Mouse (Mus musculus): ENCODE results near the gene Gm11168. TPM values are rescaled to one million over a fixed set of nuclear protein-coding genes. Genes with fewer than 3 reads are reported as not detected.
A peak's percentile ranks its signal among the peaks of the same experiment; 100 is the strongest.
"Not testable (repeated sequence)": the region's sequence is repeated elsewhere in the genome, so short reads cannot be mapped to it uniquely, and the experiment has no call there.

Gene Gm11168
- not detected in 2 replicates for polyA plus RNA-seq (2016; fragmentation: Nextera tagmentation; extraction: Ambion mirVana)

DNA sequence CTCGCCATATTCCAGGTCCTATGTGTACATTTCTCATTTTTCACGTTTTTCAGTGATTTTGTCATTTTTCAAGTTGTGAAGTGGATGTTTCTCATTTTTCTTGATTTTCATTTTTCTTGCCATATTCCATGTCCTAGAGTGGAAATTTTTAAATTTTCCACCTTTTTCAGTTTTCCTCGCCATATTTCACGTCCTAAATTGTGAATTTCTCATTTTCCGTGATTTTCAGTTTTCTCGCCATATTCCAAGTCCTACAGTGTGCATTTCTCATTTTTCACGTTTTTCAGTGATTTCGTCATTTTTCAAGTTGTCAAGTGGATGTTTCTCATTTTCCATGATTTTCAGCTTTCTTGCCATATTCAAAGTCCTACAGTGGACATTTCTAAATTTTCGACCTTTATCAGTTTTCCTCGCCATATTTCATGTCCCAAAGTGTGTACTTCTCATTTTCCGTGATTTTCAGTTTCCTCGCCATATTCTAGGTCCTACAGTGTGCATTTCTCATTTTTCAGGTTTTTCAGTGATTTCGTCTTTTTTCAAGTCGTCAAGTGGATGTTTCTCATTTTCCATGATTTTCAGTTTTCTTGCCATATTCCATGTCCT lies at the start of gene Gm11168:
Gene Gm11168, plus strand, starts transcription at position 553 of the 603 bp plus-strand sequence.
- DNase-seq (ENCODE audit: low spot score); H3K27ac ChIP-seq; H3K27me3 ChIP-seq (ENCODE audit: insufficient read depth, poor library complexity, severe bottlenecking); H3K9me3 ChIP-seq; H3K4me3 ChIP-seq; H3K36me3 ChIP-seq; H3K4me1 ChIP-seq (replicated peaks): not testable (repeated sequence)
- 71% methylated on average over 6 of the region's 14 CpGs for WGBS

DNA sequence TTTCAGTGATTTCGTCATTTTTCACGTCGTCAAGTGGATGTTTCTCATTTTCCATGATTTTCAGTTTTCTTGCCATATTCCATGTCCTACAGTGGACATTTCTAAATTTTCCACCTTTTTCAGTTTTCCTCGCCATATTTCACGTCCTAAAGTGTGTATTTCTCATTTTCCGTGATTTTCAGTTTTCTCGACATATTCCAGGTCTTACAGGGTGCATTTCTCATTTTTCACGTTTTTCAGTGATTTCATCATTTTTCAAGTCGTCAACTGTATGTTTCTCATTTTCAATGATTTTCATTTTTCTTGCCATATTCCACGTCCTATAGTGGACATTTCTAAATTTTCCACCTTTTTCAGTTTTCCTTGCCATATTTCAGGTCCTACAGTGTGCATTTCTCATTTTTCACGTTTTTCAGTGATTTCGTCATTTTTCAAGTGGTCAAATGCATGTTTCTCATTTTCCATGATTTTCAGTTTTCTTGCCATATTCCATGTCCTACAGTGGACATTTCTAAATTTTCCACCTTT lies 2.6 kb upstream of the Gm11168 start, which contains the start of gene Gm10722:
Gene Gm10722, plus strand, starts transcription at position 478 of the 528 bp plus-strand sequence.
- peak; percentile 37 for DNase-seq (ENCODE audit: low spot score)
- not testable (repeated sequence) for H3K27ac ChIP-seq; H3K27me3 ChIP-seq (ENCODE audit: insufficient read depth, poor library complexity, severe bottlenecking); H3K9me3 ChIP-seq; H3K36me3 ChIP-seq; H3K4me3 ChIP-seq; H3K4me1 ChIP-seq (replicated peaks)
- 74% methylated on average over 12 of the region's 12 CpGs for WGBS

DNA sequence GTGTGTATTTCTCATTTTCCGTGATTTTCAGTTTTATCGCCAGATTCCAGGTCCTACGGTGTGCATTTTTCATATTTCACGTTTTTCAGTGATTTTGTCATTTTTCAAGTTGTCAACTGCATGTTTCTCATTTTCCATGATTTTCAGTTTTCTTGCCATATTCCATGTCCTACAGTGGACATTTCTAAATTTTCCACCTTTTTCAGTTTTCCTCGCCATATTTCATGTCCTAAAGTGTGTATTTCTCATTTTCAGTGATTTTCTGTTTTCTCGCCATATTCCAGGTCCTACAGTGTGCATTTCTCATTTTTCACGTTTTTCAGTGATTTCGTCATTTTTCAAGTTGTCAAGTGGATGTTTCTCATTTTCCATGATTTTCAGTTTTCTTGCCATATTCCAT lies 2.1 kb upstream of the Gm11168 start:
- not testable (repeated sequence) for H3K4me3 ChIP-seq, H3K9me3 ChIP-seq

DNA sequence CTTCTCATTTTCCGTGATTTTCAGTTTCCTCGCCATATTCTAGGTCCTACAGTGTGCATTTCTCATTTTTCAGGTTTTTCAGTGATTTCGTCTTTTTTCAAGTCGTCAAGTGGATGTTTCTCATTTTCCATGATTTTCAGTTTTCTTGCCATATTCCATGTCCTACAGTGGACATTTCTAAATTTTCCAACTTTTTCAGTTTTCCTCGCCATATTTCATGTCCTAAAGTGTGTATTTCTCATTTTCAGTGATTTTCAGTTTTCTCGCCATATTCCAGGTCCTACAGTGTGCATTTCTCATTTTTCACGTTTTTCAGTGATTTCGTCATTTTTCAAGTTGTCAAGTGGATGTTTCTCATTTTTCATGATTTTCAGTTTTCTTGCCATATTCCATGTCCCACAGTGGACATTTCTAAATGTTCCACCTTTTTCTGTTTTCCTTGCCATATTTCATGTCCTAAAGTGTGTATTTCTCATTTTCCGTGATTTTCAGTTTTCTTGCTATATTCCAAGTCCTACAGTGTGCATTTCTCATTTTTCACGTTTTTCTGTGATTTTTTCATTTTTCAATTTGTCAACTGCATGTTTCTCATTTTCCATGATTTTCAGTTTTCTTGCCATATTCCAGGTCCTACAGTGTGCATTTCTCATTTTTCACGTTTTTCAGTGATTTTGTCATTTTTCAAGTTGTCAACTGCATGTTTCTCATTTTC lies 1.0 kb upstream of the Gm11168 start:
- not testable (repeated sequence) for H3K36me3 ChIP-seq; H3K4me1 ChIP-seq (replicated peaks); H3K9me3 ChIP-seq; H3K27me3 ChIP-seq (ENCODE audit: insufficient read depth, poor library complexity, severe bottlenecking); H3K4me3 ChIP-seq; H3K27ac ChIP-seq
- DNase-seq (ENCODE audit: low spot score), result peak; percentile 70
- 69% methylated on average over 9 of the region's 11 CpGs for WGBS

More for the DNA sequence above, 2.1 kb upstream of the Gm11168 start:
- 66% methylated on average over 8 of the region's 8 CpGs for WGBS
- H3K36me3 ChIP-seq; DNase-seq (ENCODE audit: low spot score); H3K27me3 ChIP-seq (ENCODE audit: insufficient read depth, poor library complexity, severe bottlenecking); H3K27ac ChIP-seq; H3K4me1 ChIP-seq (replicated peaks): not testable (repeated sequence)

DNA sequence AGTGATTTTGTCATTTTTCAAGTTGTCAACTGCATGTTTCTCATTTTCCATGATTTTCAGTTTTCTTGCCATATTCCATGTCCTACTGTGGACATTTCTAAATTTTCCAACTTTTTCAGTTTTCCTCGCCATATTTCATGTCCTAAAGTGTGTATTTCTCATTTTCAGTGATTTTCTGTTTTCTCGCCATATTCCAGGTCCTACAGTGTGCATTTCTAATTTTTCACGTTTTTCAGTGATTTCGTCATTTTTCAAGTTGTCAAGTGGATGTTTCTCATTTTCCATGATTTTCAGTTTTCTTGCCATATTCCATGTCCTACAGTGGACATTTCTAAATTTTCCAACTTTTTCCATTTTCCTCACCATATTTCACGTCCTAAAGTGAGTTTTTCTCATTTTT lies 3.0 kb downstream of the Gm11168 start:
- H3K27me3 ChIP-seq (ENCODE audit: insufficient read depth, poor library complexity, severe bottlenecking); H3K36me3 ChIP-seq; DNase-seq (ENCODE audit: low spot score); H3K4me3 ChIP-seq; H3K27ac ChIP-seq; H3K4me1 ChIP-seq (replicated peaks): not testable (repeated sequence)
- 83% methylated on average over 1 of the region's 5 CpGs for WGBS
- peaks cover 11% of the 10 kb centered on the region for H3K9me3 ChIP-seq

DNA sequence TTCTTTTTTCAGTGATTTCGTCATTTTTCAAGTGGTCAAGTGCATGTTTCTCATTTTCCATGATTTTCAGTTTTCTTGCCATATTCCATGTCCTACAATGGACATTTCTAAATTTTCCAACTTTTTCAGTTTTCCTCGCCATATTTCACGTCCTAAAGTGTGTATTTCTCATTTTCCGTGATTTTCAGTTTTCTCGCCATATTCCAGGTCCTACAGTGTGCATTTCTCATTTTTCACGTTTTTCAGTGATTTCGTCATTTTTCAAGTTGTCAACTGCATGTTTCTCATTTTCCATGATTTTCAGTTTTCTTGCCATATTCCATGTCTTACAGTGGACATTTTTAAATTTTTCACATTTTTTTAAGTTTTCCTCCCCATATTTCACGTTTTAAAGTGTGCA lies 3.5 kb downstream of the Gm11168 start:
- not testable (repeated sequence) for DNase-seq (ENCODE audit: low spot score); H3K36me3 ChIP-seq; H3K4me1 ChIP-seq (replicated peaks); H3K27ac ChIP-seq; H3K4me3 ChIP-seq; H3K27me3 ChIP-seq (ENCODE audit: insufficient read depth, poor library complexity, severe bottlenecking)
- peaks cover 11% of the 10 kb centered on the region for H3K9me3 ChIP-seq
- WGBS, result 71% methylated on average over 8 of the region's 8 CpGs

DNA sequence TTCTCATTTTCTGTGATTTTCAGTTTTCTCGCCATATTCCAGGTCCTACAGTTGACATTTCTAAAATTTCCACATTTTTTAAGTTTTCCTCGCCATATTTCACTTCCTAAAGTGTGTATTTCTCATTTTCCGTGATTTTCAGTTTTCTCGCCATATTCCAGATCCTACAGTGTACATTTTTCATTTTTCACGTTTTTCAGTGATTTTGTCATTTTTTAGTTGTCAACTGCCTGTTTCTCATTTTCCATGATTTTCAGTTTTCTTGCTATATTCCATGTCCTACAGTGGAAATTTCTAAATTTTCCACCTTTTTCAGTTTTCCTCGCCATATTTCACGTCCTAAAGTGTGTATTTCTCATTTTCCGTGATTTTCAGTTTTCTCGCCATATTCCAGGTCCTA lies 4.1 kb downstream of the Gm11168 start:
- not testable (repeated sequence) for H3K36me3 ChIP-seq
- peak; percentile 18 for DNase-seq (ENCODE audit: low spot score)
- WGBS, result 78% methylated on average over 8 of the region's 9 CpGs

DNA sequence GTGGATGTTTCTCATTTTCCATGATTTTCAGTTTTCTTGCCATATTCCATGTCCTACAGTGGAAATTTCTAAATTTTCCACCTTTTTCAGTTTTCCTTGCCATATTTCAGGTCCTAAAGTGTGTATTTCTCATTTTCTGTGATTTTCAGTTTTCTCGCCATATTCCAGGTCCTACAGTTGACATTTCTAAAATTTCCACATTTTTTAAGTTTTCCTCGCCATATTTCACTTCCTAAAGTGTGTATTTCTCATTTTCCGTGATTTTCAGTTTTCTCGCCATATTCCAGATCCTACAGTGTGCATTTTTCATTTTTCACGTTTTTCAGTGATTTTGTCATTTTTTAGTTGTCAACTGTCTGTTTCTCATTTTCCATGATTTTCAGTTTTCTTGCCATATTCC lies 6.2 kb downstream of the Gm11168 start:
- no CpG with 5 or more reads among the region's 5 CpGs for WGBS
- not testable (repeated sequence) for H3K27me3 ChIP-seq (ENCODE audit: insufficient read depth, poor library complexity, severe bottlenecking); H3K9me3 ChIP-seq; H3K4me3 ChIP-seq; H3K4me1 ChIP-seq (replicated peaks); H3K36me3 ChIP-seq; H3K27ac ChIP-seq; DNase-seq (ENCODE audit: low spot score)

More for the DNA sequence above, 4.1 kb downstream of the Gm11168 start:
- H3K9me3 ChIP-seq; H3K27me3 ChIP-seq (ENCODE audit: insufficient read depth, poor library complexity, severe bottlenecking); H3K4me3 ChIP-seq; H3K4me1 ChIP-seq (replicated peaks); H3K27ac ChIP-seq: not testable (repeated sequence)

DNA sequence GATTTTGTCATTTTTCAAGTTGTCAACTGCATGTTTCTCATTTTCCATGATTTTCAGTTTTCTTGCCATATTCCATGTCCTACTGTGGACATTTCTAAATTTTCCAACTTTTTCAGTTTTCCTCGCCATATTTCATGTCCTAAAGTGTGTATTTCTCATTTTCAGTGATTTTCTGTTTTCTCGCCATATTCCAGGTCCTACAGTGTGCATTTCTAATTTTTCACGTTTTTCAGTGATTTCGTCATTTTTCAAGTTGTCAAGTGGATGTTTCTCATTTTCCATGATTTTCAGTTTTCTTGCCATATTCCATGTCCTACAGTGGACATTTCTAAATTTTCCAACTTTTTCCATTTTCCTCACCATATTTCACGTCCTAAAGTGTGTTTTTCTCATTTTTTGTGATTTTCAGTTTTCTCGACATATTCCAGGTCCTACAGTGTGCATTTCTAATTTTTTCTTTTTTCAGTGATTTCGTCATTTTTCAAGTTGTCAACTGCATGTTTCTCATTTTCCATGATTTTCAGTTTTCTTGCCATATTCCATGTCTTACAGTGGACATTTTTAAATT lies 9.0 kb downstream of the Gm11168 start:
- H3K27ac ChIP-seq; H3K27me3 ChIP-seq (ENCODE audit: insufficient read depth, poor library complexity, severe bottlenecking); H3K36me3 ChIP-seq; H3K4me3 ChIP-seq; DNase-seq (ENCODE audit: low spot score); H3K9me3 ChIP-seq; H3K4me1 ChIP-seq (replicated peaks): not testable (repeated sequence)
- 81% methylated on average over 3 of the region's 7 CpGs for WGBS

DNA sequence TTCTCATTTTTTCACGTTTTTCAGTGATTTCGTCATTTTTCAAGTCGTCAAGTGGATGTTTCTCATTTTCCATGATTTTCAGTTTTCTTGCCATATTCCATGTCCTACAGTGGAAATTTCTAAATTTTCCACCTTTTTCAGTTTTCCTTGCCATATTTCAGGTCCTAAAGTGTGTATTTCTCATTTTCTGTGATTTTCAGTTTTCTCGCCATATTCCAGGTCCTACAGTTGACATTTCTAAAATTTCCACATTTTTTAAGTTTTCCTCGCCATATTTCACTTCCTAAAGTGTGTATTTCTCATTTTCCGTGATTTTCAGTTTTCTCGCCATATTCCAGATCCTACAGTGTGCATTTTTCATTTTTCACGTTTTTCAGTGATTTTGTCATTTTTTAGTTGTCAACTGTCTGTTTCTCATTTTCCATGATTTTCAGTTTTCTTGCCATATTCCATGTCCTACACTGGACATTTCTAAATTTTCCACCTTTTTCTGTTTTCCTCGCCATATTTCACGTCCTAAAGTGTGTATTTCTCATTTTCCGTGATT lies 9.7 kb downstream of the Gm11168 start, which contains the start of gene Gm10721:
Gene Gm10721, plus strand, starts transcription at position 408 of the 547 bp plus-strand sequence.
- not testable (repeated sequence) for H3K27ac ChIP-seq; H3K36me3 ChIP-seq; H3K9me3 ChIP-seq; H3K4me1 ChIP-seq (replicated peaks); DNase-seq (ENCODE audit: low spot score); H3K4me3 ChIP-seq; H3K27me3 ChIP-seq (ENCODE audit: insufficient read depth, poor library complexity, severe bottlenecking)
- no CpG with 5 or more reads among the region's 11 CpGs for WGBS

DNA sequence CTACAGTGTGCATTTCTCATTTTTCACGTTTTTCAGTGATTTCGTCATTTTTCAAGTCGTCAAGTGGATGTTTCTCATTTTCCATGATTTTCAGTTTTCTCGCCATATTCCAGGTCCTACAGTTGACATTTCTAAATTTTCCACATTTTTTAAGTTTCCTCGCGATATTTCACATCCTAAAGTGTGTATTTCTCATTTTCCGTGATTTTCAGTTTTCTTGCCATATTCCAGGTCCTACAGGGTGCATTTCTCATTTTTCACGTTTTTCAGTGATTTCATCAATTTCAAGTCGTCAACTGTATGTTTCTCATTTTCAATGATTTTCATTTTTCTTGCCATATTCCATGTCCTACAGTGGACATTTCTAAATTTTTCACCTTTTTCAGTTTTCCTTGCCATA lies 12.2 kb downstream of the Gm11168 start, which contains the start of gene Gm10720:
Gene Gm10720, plus strand, starts transcription at position 301 of the 400 bp plus-strand sequence.
- not testable (repeated sequence) for H3K36me3 ChIP-seq; H3K27me3 ChIP-seq (ENCODE audit: insufficient read depth, poor library complexity, severe bottlenecking); H3K4me3 ChIP-seq; DNase-seq (ENCODE audit: low spot score); H3K9me3 ChIP-seq; H3K27ac ChIP-seq; H3K4me1 ChIP-seq (replicated peaks)
- WGBS, result 64% methylated on average over 5 of the region's 9 CpGs

DNA sequence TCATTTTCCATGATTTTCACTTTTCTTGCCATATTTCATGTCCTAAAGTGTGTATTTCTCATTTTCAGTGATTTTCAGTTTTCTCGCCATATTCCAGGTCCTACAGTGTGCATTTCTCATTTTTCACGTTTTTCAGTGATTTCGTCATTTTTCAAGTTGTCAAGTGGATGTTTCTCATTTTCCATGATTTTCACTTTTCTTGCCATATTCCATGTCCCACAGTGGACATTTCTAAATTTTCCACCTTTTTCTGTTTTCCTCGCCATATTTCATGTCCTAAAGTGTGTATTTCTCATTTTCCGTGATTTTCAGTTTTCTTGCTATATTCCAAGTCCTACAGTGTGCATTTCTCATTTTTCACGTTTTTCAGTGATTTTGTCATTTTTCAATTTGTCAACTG lies 12.8 kb downstream of the Gm11168 start:
- H3K9me3 ChIP-seq; H3K4me3 ChIP-seq; H3K27me3 ChIP-seq (ENCODE audit: insufficient read depth, poor library complexity, severe bottlenecking); H3K36me3 ChIP-seq; H3K4me1 ChIP-seq (replicated peaks); DNase-seq (ENCODE audit: low spot score); H3K27ac ChIP-seq: not testable (repeated sequence)
- 76% methylated on average over 6 of the region's 6 CpGs for WGBS

DNA sequence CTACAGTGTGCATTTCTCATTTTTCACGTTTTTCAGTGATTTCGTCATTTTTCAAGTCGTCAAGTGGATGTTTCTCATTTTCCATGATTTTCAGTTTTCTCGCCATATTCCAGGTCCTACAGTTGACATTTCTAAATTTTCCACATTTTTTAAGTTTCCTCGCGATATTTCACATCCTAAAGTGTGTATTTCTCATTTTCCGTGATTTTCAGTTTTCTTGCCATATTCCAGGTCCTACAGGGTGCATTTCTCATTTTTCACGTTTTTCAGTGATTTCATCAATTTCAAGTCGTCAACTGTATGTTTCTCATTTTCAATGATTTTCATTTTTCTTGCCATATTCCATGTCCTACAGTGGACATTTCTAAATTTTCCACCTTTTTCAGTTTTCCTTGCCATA lies 14.0 kb downstream of the Gm11168 start, which contains the start of gene Gm10719:
Gene Gm10719, plus strand, starts transcription at position 301 of the 400 bp plus-strand sequence.
- H3K36me3 ChIP-seq; H3K27me3 ChIP-seq (ENCODE audit: insufficient read depth, poor library complexity, severe bottlenecking); H3K9me3 ChIP-seq; DNase-seq (ENCODE audit: low spot score); H3K4me3 ChIP-seq; H3K27ac ChIP-seq; H3K4me1 ChIP-seq (replicated peaks): not testable (repeated sequence)
- WGBS, result 58% methylated on average over 2 of the region's 9 CpGs
